Mouse (Mus musculus) CD8-positive naive resting alpha-beta T cell, adult 2 months (primary cell): ENCODE data around the gene Ltb4r1.

Experiments
- DNase-seq, 2 experiments: peaks; one replicate each; pipeline ENCODE4 v3.0.0; 2022; ENCODE audit warnings: low read depth in 2 of 2, low spot score in 2 of 2

Gene Ltb4r1

GRCm38 (mm10) chr14:55765696-55766095, at the start of gene Ltb4r1:
Gene Ltb4r1, plus strand, starts transcription at chr14:55765962.
- DNase-seq: no peak

DNA sequence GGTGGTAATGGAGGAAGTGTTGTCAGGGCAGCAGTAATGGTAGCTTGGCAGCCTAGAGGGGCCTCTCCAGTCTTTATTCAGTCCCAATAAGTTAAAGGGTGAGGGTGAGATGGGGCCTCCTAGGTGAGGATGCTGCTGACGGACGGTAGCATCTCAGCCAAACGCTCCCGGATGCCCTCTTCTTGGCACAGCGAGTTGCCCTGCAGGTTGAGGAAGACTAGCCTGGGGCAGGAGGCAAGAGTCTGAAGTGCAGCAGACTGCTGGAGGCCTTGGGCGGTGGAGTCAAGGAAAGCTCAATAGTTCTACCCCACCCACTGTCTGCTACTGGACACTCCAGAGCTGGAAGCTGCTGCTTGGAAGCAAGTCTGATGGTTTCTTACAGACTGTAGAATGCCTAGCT, 49.5 kb upstream of the Ltb4r1 start:
- no peak for DNase-seq

GRCm38 (mm10) chr14:55716884-55717283, 48.9 kb upstream of the Ltb4r1 start:
- DNase-seq: no peak

DNA sequence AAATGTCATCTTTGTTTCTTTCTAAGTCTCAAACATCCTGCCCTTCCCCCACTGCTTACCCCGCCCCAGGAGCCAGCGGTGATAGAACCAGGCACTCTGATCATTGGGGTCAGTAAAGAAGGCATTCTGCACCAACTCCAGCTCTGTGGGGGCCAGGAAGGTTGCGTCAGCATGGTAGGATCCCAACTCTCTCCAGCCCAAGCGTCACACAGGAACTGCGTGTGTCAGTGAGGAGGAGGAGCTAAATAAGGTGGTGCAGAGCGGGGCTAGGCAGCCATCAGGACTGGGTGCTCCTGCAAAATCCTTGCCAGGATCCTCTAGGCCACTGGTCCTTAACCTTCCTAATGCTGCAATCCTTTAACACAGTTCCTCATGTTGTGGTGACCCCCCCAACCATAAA, 46.0 kb upstream of the Ltb4r1 start:
- no peak for DNase-seq

- no peak for DNase-seq
These were observed 45.1 kb upstream of the Ltb4r1 start for GRCm38 (mm10) chr14:55720666-55721065.

- DNase-seq: no peak
These were observed 44.7 kb upstream of the Ltb4r1 start for GRCm38 (mm10) chr14:55721076-55721475.

- DNase-seq: peak; percentile 90 to 93
These were observed 43.9 kb upstream of the Ltb4r1 start, which contains the start of gene Rabggta for GRCm38 (mm10) chr14:55721700-55722437. Gene Rabggta, minus strand, starts transcription at chr14:55722263.

- no peak for DNase-seq
These were observed 43.3 kb upstream of the Ltb4r1 start for GRCm38 (mm10) chr14:55722438-55722945.

DNA sequence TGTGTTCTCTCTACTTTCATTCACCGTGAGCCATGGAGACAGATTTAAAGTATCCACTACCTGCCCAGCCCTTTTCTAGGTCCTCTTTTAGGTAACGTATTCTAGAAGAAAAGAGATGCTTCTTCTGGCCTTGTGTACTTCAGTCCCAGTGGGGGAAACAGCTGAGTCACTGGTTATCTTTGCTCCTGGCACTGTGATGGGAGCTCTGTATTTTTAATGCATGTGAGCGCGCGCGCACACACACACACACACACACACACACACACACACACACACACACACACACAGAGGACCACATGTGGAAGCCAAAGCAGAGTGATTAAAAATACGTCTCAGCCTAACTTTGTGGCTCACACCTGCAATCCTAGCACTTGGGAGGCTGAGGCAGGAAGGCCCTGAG, 42.3 kb upstream of the Ltb4r1 start:
- no peak for DNase-seq

DNA sequence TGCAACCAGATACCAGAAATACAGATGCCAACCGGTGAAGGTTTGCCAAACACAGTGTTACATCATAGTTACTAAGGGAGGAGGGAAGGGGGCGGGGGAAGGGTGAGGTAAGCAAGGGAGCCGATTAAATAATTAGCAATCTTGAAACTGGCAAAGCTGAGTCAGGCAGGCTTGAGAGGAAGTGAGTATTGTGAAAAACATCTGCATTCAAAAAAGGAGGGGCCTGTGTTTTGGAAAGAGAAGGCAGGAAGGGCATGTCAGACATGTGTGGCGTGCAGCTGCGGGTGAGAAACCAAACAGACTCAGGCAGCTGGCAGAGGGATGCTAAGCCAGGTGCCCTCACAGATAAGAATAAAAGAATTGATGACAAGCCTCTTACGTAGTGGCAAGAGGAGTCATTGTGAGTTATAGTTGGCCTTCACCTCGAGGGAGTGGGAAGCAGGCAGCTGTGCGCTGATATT, 41.3 kb upstream of the Ltb4r1 start:
- peak; percentile 74 to 79 for DNase-seq

GRCm38 (mm10) chr14:55726261-55726660, 39.5 kb upstream of the Ltb4r1 start:
- DNase-seq: no peak

DNA sequence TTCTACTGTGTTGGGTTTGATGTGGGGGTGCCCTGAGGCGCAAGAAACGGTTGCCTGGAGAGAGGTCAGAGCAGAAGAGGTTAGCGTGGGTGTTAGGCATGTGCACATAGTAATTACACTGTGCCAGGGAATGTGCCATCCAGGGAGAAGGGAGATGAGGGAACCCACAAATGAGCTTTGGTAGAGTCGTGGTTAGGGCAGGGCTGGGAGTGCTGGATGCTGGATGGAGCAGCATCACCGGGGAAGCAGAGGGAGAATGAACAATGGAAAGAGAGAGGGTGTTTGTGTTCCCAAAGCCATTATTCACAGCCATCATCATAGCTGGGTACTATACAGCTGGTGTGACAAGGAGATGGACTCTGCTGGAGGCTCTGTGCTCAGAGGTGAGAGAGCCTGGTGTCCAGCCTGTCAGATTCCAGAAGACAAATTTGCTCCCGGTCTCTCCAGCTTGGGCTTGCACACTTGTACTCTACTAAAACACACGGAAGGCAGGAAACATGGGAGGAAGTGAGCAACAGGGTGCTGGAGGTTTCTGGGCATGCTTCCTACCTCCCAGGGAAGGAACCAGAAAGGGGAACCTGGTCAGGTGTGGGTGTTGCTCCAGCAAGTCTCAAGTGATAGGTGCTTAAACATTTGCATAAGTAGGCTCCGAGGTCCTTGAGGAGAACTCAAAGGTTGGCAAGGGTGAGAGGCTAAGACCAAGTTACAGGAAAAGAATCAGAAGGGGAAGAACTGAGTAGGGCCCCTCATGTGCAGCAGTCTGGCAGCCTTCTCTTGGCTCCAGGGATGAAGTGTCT, 37.7 kb upstream of the Ltb4r1 start:
- no peak for DNase-seq

DNA sequence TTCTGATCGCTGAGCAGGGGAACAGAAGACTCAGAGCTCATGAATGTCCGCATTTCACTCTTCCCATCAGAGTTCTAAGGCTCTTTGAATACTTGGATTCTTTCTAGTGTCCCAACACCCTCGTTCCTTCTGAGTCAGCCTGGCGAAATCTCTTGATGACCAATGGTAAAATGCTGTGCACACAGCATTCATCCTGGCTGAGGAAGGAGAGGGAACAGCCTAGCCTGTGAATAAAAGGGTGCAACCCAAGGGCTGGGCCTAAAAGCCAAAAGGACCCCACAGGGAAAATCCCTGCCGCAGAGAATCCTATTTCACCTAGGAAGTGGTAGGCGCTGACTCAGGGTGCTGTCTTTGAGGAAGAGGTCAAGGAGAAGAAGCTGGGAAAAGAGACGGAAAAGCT, 35.6 kb upstream of the Ltb4r1 start:
- DNase-seq: no peak

DNA sequence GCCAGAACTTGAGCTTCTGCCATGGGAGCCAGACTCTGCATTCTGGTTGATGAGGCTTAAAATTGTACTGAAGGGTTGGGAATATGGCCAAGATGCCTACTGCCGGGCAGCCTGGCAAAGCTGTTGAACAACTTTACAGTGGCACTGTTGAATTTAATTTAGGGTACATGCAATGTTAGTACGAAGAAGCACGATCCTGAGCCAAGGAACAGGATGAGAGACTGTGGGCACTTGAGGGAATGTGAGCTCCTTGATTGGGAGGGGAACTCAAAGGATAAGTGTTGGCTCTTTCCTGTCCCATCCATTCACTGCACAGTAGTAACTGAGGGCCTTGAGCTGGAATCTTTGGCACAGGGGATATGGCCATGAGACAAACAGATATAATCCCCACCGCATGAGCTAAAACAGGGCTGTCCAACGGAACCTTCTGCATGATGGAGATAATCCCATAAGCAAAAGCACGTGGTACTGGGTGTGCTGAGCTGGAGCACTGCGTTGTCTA, 35.2 kb upstream of the Ltb4r1 start:
- DNase-seq: no peak

- DNase-seq: no peak
These were observed 31.9 kb upstream of the Ltb4r1 start for GRCm38 (mm10) chr14:55733889-55734288.

GRCm38 (mm10) chr14:55734869-55735268, 30.9 kb upstream of the Ltb4r1 start:
- DNase-seq: no peak

GRCm38 (mm10) chr14:55735334-55735733, 30.4 kb upstream of the Ltb4r1 start:
- DNase-seq: no peak

DNA sequence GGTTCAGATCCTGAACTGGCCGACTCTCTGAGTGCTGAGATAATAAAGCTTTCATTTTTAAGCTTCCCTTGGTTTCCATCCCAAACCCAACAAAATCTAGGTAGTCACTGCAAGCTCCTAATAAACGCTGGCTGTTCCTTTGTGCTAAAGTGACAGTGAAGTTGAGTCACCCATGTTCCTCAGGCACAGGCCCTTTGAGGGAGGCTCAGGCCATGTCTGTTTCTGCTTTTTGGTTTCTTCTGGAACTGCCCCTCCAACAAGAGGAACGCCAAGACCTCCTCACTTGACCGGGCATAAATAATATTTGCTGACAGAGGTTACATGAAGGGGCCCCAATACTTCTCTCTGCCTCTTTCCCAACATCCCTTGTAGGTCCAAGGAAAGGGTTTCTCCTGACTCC, 30.0 kb upstream of the Ltb4r1 start:
- no peak for DNase-seq

DNA sequence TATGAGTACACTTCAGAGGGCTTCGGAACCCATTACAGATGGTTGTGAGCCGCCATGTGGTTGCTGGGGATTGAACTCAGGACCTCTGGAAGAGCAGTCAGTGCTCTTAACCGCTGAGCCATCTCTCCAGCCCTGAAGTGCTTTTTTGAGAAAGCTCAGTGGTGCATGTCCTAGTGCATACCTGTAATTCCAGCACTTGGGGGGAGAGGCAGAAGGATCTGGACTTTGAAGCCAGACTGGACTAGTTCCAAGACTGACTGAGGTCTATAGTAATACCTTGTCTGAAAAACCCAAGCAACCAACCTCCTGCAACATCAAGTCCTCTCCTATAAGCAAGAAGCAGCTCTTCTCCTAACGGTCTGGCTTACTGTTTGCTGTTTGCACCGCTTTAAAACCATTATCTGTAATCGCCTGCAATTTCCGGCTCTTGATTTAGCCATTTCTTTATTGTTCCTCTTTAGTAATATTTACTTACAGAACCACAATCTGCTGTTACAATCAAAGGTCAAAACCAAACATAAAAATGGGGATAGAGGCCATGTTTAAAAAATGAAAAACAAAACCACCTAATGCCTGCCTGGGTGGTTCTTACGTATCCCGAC, 28.6 kb upstream of the Ltb4r1 start:
- no peak for DNase-seq

DNA sequence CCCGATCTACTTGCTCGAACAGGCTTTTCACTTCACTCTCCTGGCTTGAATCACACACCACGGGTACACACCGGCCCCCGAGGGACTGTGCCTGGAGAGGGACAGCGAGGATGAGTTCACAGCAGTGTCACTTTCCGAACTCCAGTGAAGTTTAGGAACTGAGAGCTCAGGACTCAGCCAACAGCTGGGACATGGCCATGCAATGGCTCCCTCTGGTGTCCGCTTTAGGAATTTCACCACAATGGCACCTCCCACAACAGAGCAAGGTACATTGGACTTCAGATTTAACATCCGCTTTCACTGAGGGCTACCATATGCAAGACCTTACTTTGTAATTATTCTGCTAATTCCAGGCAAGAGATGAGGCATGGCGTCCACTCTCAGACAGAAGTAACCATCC, 22.1 kb upstream of the Ltb4r1 start:
- DNase-seq: peak; percentile 86 to 92

DNA sequence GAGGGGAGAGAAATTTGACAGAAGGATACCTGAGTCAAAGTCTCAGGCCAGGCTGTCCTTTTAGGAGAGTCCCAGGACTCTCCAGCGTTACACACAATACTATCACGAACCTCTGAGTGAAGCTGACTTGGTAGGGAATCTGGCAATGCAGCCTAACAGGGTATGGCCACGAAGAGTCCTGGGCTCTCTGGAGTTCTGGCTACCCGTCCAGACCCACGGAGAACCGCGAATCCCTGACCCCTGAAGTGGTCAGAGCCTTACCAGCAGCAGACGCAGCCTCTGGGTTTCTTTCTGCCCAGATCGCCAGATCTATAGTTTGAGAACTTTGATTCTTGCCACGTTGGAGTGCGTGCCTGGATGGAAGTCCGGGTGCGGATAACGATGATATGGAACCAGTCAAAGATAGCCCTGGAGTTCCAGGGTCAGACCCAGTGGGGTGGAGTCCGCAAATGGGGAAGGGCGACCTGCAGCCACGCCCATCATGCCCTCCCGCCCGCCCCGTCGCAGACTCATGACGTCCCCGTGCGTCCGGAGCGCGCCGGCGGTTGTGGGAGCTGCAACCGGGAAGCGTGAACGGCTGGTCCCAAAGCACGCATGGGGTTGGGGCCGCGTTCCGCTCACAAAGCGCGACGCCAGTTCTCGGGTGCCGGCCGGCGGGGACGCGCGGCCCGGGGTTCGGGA, 20.4 kb upstream of the Ltb4r1 start, which contains the start of the genes Dhrs1 and Nop9:
Gene Dhrs1, minus strand, starts transcription at position 511 of the 681 bp plus-strand sequence.
Gene Nop9, plus strand, starts transcription at position 514 of the 681 bp plus-strand sequence.
- peak; percentile 59 to 71 for DNase-seq
